9 mouse cellular contexts compared by ENCODE assay signal in genomic region chr9:92878589-92878988, GRCm38 (mm10).
DNase-seq lines count a peak whose midpoint lies in the region; ATAC-seq lines count a peak whose summit lies in the region.
"Had no signal": no experiment of that assay in that cellular context is flagged by ENCODE, and none has a peak within 500 bp of the region (broad histone marks: within the 10 kb centered on the region; RNA-seq: fewer than 3 reads in every experiment).

No protein-coding gene starts in this region.

- H3K27ac ChIP-seq in forebrain, embryonic 13.5 days = no peak overlapping the region
- H3K27ac ChIP-seq in forebrain, embryonic 16.5 days (ENCODE audit: low read length) = no peak overlapping the region
- H3K27ac ChIP-seq: hindbrain, embryonic 15.5 days had no signal

- no peak overlapping the region for H3K4me3 ChIP-seq in forebrain, embryonic 13.5 days
- H3K4me3 ChIP-seq in forebrain, embryonic 16.5 days (replicated peaks; ENCODE audit: low read length) = no peak overlapping the region
- H3K4me3 ChIP-seq: hindbrain, embryonic 15.5 days had no signal

- H3K4me2 ChIP-seq in forebrain, embryonic 13.5 days = no peak overlapping the region
- no peak overlapping the region for H3K4me2 ChIP-seq in forebrain, embryonic 16.5 days (ENCODE audit: low read length)
- H3K4me2 ChIP-seq: hindbrain, embryonic 15.5 days had no signal

- no peaks in the 10 kb centered on the region for H3K36me3 ChIP-seq in forebrain, embryonic 13.5 days (ENCODE audit: poor library complexity, severe bottlenecking)
- H3K36me3 ChIP-seq in forebrain, embryonic 16.5 days (ENCODE audit: control insufficient read depth, insufficient read depth) = no peaks in the 10 kb centered on the region
- H3K36me3 ChIP-seq: hindbrain, embryonic 15.5 days had no signal

- no peak overlapping the region for H3K9ac ChIP-seq in forebrain, embryonic 13.5 days
- no peak overlapping the region for H3K9ac ChIP-seq in forebrain, embryonic 16.5 days (replicated peaks; ENCODE audit: low read depth, low read length)
- H3K9ac ChIP-seq: hindbrain, embryonic 15.5 days had no signal

- DNase-seq in urinary bladder, postnatal 25 days (ENCODE audit: low spot score) = peak; percentile 47
- DNase-seq in urinary bladder, adult 2 months (ENCODE audit: low spot score) = no peak
- DNase-seq in layer of hippocampus, adult 18-20 months (ENCODE audit: low spot score in 2 of 2) = peak; percentile 30 to 79
- peak; percentile 66 for DNase-seq in lung, postnatal 10 days
- DNase-seq in urinary bladder, postnatal 36 days (ENCODE audit: low spot score in 2 of 2) = peak; percentile 20 to 42

- ATAC-seq in forebrain, embryonic 13.5 days = 0 out of 2 replicates have a peak, but pooled peaks have one; percentile 10
- ATAC-seq in forebrain, embryonic 16.5 days = no peak
- ATAC-seq in frontal cortex, adult (ENCODE audit: low TSS enrichment) = peak; percentile 79

- H3K4me1 ChIP-seq in forebrain, embryonic 13.5 days = 0 out of 2 replicates have a peak, but pooled peaks cover 6% of the 10 kb centered on the region
- no peaks in the 10 kb centered on the region for H3K4me1 ChIP-seq in forebrain, embryonic 16.5 days (replicated peaks; ENCODE audit: control insufficient read depth, insufficient read depth, low read length)
- H3K4me1 ChIP-seq: hindbrain, embryonic 15.5 days had no signal

- H3K9me3 ChIP-seq in forebrain, embryonic 13.5 days (replicated peaks) = no peaks in the 10 kb centered on the region
- H3K9me3 ChIP-seq in forebrain, embryonic 16.5 days (ENCODE audit: control insufficient read depth, low read length) = no peaks in the 10 kb centered on the region
- H3K9me3 ChIP-seq: hindbrain, embryonic 15.5 days had no signal

- H3K27me3 ChIP-seq in forebrain, embryonic 13.5 days = no peaks in the 10 kb centered on the region
- H3K27me3 ChIP-seq in forebrain, embryonic 16.5 days (replicated peaks; ENCODE audit: control insufficient read depth, insufficient read depth, low read length) = no peaks in the 10 kb centered on the region
- H3K27me3 ChIP-seq: hindbrain, embryonic 15.5 days had no signal

- WGBS in forebrain, embryonic 13.5 days = 43% methylated on average over 4 of the region's 4 CpGs
- 40% methylated on average over 4 of the region's 4 CpGs for WGBS in forebrain, embryonic 16.5 days
